1 mouse cellular context compared by ENCODE assay signal in genomic region chr15:25909783-25910494, GRCm38 (mm10).
TF ChIP-seq lines count a peak whose summit lies in the region.

No protein-coding gene starts in this region.

TF ChIP-seq in CH12.LX, 34 proteins besides CTCF, POLR2A, EP300 and RAD21 (continued from another document):
- TF ChIP-seq TCF12 (IDR thresholded peaks at IDR 0.05; ENCODE audit: low read depth, low read length) (no peak), POLR2AphosphoS2 (IDR thresholded peaks at IDR 0.05; ENCODE audit: low read depth, low read length) (no peak), NRF1 (IDR thresholded peaks at IDR 0.05; ENCODE audit: low read depth, low read length) (no peak), JUN (IDR thresholded peaks at IDR 0.05; ENCODE audit: insufficient read depth, low read depth, low read length) (peak; percentile 98)
